Mouse (Mus musculus): ENCODE measurements at regions not wholly inside any gene's neighbourhood (a gene's known extent, or its start where the extent isn't known, plus 50 kb on each side); places are given as distances from the start of the nearest gene placed in this dataset.

GRCm38 (mm10) chr1:149556381-149556780 is 404.7 kb downstream of the Pla2g4a start:
- H3K4me2 ChIP-seq, result no peak overlapping the region
- H3K4me1 ChIP-seq, result no peaks in the 10 kb centered on the region
- H3K27me3 ChIP-seq, result no peaks in the 10 kb centered on the region
- H3K4me3 ChIP-seq, result no peak overlapping the region
- no peaks in the 10 kb centered on the region for H3K36me3 ChIP-seq
- ATAC-seq (ENCODE audit: insufficient number of reproducible peaks, insufficient read depth, low FRiP score, low TSS enrichment, low read depth), result no peak
- 53% methylated on average over 8 of the region's 8 CpGs for WGBS
- no peaks in the 10 kb centered on the region for H3K9me3 ChIP-seq
- no peak overlapping the region for H3K9ac ChIP-seq
- no peak overlapping the region for H3K27ac ChIP-seq

- H3K4me3 ChIP-seq, result no peak overlapping the region
- no peak overlapping the region for H3K9ac ChIP-seq
- H3K4me2 ChIP-seq, result no peak overlapping the region
- ATAC-seq (ENCODE audit: insufficient number of reproducible peaks, insufficient read depth, low FRiP score, low TSS enrichment, low read depth), result peak; percentile 71; the same call in 1 of the 2 replicates
- no peaks in the 10 kb centered on the region for H3K36me3 ChIP-seq
- H3K27ac ChIP-seq, result no peak overlapping the region
- H3K27me3 ChIP-seq, result no peaks in the 10 kb centered on the region
- H3K9me3 ChIP-seq, result no peaks in the 10 kb centered on the region
- H3K4me1 ChIP-seq, result no peaks in the 10 kb centered on the region
- 79% methylated on average over 6 of the region's 6 CpGs for WGBS
Observed at GRCm38 (mm10) chr1:149555355-149556007, 405.6 kb downstream of the Pla2g4a start.

DNA sequence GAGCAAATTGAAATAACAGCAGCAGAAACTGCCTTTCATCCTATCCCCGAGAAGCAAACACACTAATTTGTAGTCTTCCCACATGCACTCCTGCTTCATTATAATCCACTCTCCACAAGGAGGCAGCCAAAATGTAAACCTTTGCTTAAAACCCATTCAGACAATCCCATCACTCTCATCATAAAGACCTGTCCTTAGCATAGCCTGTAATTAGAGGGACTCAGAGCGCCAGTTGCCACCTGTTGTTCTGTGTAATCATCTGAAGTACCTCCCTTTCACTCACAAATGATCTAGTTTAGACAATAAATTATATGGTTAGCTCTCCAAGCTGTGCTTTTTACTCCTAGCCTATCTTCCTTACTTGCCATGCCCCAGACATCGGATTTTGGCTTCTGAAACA is 415.0 kb downstream of the Pla2g4a start:
- ATAC-seq (ENCODE audit: insufficient number of reproducible peaks, insufficient read depth, low FRiP score, low TSS enrichment, low read depth), result no peak
- 61% methylated on average over 3 of the region's 3 CpGs for WGBS
- H3K9ac ChIP-seq, result no peak overlapping the region

DNA sequence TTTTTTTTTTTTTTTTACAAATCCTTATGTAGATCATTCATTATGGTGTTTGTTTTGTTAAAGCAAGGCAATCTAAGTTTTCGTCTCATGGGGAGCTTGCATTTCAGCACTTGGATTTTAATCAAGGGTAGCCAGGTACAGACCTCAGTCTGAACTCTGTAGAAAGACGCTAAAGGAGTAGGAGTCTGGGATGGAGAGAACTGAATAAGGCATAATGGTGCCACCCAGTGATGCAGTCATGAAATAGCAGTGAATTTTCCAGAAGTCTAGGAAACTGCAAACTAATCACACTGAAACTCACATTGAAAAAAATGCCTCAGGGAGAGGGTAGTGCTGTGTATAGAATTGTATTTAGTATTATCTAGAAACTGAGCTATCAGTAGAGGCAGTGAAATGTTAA is 419.7 kb downstream of the Pla2g4a start:
- Histone ChIP-seq H3K27me3 (no peaks in the 10 kb centered on the region), H3K9ac (no peak overlapping the region), H3K4me3 (no peak overlapping the region), H3K27ac (no peak overlapping the region), H3K4me2 (no peak overlapping the region), H3K9me3 (no peaks in the 10 kb centered on the region), H3K36me3 (no peaks in the 10 kb centered on the region), H3K4me1 (no peaks in the 10 kb centered on the region)
- WGBS, result 34% methylated on average over 2 of the region's 2 CpGs
- ATAC-seq (ENCODE audit: insufficient number of reproducible peaks, insufficient read depth, low FRiP score, low TSS enrichment, low read depth), result no peak

More for the DNA sequence above, 415.0 kb downstream of the Pla2g4a start:
- H3K4me1 ChIP-seq, result no peaks in the 10 kb centered on the region
- no peak overlapping the region for H3K27ac ChIP-seq
- no peak overlapping the region for H3K4me3 ChIP-seq
- no peaks in the 10 kb centered on the region for H3K27me3 ChIP-seq
- no peaks in the 10 kb centered on the region for H3K36me3 ChIP-seq
- H3K9me3 ChIP-seq, result no peaks in the 10 kb centered on the region
- no peak overlapping the region for H3K4me2 ChIP-seq

DNA sequence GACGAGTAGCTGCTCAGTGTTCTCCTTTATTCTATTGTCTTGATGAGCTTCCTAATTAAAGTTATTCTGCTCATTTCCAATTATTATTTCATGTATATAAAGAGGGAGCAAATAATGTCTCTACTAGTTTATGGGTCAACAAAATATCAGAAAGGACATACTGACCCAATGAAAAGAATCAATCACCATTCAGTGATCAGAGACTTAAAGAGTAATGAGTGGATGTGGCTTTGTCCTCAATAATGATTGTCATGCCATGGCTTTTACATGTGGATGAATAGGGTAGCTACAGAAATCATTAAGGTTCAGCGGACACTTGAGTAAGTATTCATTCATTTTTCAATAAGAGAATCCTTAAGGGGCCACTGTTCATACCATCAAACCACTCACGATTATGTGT is 427.4 kb downstream of the Pla2g4a start:
- WGBS, result 78% methylated on average over 3 of the region's 3 CpGs
- Histone ChIP-seq H3K4me1 (no peaks in the 10 kb centered on the region), H3K4me3 (no peak overlapping the region), H3K9ac (no peak overlapping the region), H3K27ac (no peak overlapping the region), H3K36me3 (no peaks in the 10 kb centered on the region), H3K4me2 (no peak overlapping the region), H3K27me3 (no peaks in the 10 kb centered on the region), H3K9me3 (no peaks in the 10 kb centered on the region)
- ATAC-seq (ENCODE audit: insufficient number of reproducible peaks, insufficient read depth, low FRiP score, low TSS enrichment, low read depth), result no peak
